Mouse (Mus musculus) liver, embryonic 14.5 days (tissue): ENCODE measurements around the gene Adrm1.

ENCODE experiments used
- CTCF ChIP-seq: IDR thresholded peaks from 2 replicates; pipeline ENCODE4 v1.5.1; 2016; ENCODE audit warnings: antibody characterized with exemption, low read depth, control low read depth
- EP300 ChIP-seq: IDR thresholded peaks from 2 replicates; pipeline ENCODE4 v1.6.1; 2016; ENCODE audit warnings: antibody characterized with exemption, low read depth

GRCm38 (mm10) chr2:180154796-180155195 lies 16.5 kb upstream of the Adrm1 start:
- TF ChIP-seq CTCF (no peak), EP300 (no peak)
